Mouse (Mus musculus): ENCODE data around the gene Tax1bp1. TPM values are rescaled to one million over a fixed set of nuclear protein-coding genes. Genes with fewer than 3 reads are reported as not detected.
"Not testable (repeated sequence)": the region's sequence is repeated elsewhere in the genome, so short reads cannot be mapped to it uniquely, and the experiment has no call there.

The Tax1bp1 gene
- total RNA-seq (2021), result 10 to 100 TPM; 65.9 to 67.8 TPM
- long read RNA-seq, experiment 1, transcript Tax1bp1-201 (18 exons, 3,285 nt), result major isoform, 33 of 67 reads
- long read RNA-seq, experiment 1, partial matches to known transcripts, result 10 of 67 reads
- long read RNA-seq, experiment 1, other reads (novel, unspliced or antisense), result 24 of 67 reads
- long read RNA-seq, experiment 2, transcript Tax1bp1-201 (18 exons, 3,285 nt), result major isoform, 46 of 97 reads
- long read RNA-seq, experiment 2, partial matches to known transcripts, result 9 of 97 reads
- long read RNA-seq, experiment 2, other reads (novel, unspliced or antisense), result 42 of 97 reads

DNA sequence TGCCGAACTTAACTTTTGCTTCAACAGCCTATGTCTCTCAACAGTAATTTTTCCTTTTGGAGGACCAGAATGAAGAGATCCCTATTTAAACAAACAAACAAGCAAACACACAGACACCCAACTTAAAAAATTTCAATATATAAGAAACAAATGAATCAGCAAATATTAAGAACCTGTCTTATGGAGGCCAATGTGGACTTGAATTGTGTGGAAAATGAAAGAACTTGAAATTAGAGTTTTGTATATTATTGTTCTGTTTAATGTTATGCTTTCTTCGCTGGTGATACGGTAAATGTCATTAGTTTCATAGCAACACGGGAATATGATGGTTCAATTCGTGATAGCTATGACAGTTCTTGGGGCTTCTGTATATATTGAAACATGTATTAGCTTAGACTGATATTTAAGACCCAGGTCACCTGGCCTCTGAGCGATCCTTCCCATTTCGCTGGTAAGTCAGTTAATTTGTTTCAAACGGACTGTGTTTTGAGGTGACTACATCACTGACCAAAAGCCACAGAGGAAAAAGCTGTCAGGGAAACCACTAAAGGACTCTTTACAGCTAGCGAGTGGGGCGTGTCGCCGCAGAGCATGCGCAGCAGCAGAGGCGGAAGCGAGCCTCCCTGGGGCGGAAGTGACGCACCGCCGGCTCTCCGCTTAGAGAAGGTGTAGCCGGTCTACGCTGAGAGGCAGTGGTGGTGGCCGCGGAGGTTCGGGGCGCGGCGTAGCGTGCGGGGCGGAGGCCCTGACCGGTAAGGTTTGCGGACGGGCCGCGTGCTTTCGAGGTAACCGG lies at the start of gene Tax1bp1:
TSS of gene Tax1bp1 (plus strand) at position 626 of the 793 bp plus-strand sequence.
- DNase-seq, result peak; percentile 92

DNA sequence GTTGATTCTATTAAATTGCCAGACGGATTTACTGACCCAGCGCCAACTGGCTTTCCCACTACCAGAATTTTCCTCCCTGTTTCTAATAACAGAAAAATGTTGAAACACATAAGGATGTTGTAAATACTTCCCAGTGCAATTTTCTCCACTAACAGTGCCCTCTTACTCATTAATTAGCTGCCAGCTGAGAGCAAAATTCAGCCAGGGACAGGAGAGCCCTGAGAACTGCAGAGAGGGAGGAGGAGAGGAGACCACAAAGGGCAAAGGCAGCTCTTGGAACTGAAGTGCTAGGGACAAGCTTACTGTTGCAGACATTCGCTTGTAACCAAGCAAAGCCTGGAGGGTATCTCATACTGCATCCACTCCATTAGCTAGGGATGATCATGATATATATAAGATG lies 45.9 kb upstream of the Tax1bp1 start:
- no peak for DNase-seq

GRCm38 (mm10) chr6:52669878-52670277 lies 43.7 kb upstream of the Tax1bp1 start:
- not testable (repeated sequence) for DNase-seq

- DNase-seq, result no peak
Measured at GRCm38 (mm10) chr6:52671791-52672190, 41.7 kb upstream of the Tax1bp1 start.

DNA sequence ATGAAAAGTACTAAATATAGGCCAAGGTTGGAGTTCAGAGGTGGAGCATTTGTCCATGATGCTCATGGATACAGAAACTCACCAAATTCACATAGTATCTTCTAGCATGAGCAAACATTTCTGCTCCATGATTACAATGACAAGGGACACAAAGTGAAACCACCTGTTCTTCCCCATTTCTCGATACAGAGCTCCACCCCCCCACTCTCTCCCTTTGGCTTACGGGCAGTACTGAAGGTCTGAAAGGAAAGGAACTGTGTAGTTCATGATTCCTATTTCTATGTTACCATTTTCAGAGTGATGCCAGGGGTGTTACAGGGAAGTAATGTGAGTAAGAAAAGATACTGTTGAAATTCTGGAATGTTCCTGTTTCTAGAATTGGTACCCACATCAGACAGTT lies 41.0 kb upstream of the Tax1bp1 start:
- DNase-seq, result no peak

GRCm38 (mm10) chr6:52673706-52674105 lies 39.8 kb upstream of the Tax1bp1 start:
- DNase-seq, result no peak

- DNase-seq, result no peak
Measured at GRCm38 (mm10) chr6:52674541-52674940, 39.0 kb upstream of the Tax1bp1 start.

GRCm38 (mm10) chr6:52675222-52675921 lies 38.2 kb upstream of the Tax1bp1 start:
- DNase-seq, result peak; percentile 41

DNA sequence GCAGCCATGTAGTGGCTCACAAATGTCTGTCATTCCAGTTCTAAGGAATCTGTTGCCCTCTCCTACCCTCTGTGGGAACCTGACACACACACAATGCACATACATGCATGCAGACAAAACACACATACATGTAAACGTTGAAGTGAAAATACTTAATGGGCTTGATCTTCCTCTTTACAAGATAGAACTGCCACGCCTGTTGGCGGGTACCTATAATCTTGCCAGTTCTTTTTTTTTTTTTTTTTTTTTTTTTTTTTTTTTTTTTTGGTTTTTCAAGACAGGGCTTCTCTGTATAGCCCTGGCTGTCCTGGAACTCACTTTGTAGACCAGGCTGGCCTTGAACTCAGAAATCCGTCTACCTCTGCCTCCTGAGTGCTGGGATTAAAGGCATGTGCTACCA lies 36.0 kb upstream of the Tax1bp1 start:
- DNase-seq, result not testable (repeated sequence)

GRCm38 (mm10) chr6:52679565-52679964 lies 34.0 kb upstream of the Tax1bp1 start:
- no peak for DNase-seq

DNA sequence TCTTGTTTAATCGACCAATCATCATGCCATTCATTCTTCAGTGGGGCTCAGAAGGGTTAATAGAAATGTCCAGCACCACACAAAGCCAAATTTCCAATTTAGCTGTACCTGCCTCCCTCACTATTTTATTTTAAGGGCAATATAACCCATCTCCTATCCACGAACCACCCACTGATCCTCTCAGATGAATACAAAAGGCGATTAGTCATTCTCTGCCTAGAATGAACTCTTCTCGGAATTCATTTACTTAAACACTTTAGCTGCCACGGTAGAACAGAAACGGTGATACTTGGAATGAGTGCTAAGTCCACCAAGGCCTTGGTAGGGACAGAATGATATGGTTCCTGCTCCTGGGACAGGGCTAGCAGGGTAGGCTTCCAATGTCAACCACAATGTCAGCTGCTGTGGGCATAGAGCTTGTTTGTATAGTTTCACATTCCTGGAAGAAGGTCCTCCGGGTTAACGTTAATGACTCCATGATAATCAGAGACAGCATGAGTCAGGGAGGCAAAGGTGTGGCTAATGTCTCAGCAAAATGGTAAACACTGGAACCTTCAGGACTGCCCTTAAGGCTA lies 33.0 kb upstream of the Tax1bp1 start:
- no peak for DNase-seq

GRCm38 (mm10) chr6:52681847-52682485 lies 31.6 kb upstream of the Tax1bp1 start:
- DNase-seq, result no peak

GRCm38 (mm10) chr6:52682607-52683006 lies 30.9 kb upstream of the Tax1bp1 start:
- no peak for DNase-seq

DNA sequence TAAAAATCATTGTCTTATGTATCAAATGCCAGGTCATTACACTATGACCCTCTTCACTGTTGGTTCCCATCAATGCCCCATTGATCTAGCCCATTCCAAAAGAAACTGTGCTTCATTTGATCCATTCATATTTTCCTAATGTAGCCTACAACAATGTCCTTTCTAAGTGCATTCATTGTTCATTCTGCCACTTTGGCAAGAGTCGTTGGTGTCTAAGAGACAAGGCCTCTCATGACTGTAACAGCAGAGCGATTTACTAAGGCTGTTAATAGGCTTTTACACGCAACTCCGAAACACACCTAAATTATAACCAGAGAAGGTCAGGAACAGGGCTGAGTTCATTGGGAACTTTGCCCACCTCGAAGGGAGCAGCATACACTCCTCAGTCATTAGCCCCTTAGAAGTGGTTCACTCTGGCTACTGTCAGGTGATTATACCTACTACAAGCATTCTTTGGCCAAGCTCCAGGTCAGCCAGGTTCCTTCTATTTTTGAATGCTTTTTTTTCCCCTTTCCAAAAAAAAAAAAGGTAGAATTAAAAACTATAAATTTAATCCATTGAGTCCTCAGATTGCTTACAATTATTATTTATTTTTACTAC lies 26.5 kb upstream of the Tax1bp1 start:
- DNase-seq, result no peak

- no peak for DNase-seq
Measured at GRCm38 (mm10) chr6:52690365-52690764, 23.2 kb upstream of the Tax1bp1 start.

DNA sequence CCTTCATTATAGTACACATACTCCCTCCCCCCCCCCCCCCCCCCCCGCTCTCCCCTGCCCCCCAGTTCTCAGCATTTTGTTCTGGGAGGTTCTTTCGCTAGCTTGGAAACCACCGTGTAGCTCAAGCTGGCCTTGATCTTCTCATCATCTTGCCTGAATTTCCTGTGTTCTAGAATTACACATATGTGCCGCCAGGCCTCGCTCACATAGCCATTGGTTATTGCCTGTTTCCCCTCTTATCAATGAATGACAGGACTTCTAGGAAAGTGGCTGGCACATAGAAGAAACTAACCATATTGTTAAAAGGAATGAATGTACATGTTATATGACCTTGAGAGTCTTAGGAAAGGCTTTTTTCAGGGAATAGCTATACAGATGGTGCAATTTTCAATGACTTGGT lies 21.7 kb upstream of the Tax1bp1 start:
- DNase-seq, result no peak

- no peak for DNase-seq
Measured at GRCm38 (mm10) chr6:52692451-52693063, 21.0 kb upstream of the Tax1bp1 start.

DNA sequence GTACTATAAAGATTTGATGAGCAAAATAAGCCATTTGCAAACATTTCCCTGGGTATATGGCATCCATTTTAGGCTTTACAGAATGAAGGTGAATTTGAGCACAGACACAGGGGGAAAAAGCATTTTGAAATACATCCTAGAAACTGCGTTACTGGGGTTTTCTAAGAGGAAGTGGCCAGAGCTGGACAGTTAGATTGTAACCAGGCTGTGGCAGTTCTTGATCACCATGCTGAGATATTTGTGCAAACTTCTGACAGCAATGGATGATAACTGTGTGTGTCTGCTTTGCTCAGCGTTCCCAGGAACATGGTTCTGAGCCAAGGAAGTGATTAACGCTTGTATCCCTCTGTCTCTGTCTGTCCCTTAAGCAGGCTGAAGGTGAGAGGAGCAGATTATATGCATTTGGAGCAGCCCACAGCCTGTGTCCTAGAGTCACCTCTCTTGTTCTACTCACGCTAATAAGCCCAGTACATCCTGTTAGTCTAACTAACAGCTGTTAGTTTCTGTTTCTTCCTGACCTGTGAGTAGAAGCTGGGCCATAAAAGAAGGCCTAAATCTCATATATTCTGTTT lies 15.5 kb upstream of the Tax1bp1 start:
- no peak for DNase-seq

- no peak for DNase-seq
Measured at GRCm38 (mm10) chr6:52699050-52699449, 14.5 kb upstream of the Tax1bp1 start.

- no peak for DNase-seq
Measured at GRCm38 (mm10) chr6:52699899-52700298, 13.6 kb upstream of the Tax1bp1 start.

- no peak for DNase-seq
Measured at GRCm38 (mm10) chr6:52703263-52703662, 10.3 kb upstream of the Tax1bp1 start.
